Mouse (Mus musculus) brain, adult 2 months (tissue): ENCODE measurements around the gene Sirpb1a.
"Not testable (repeated sequence)": the region's sequence is repeated elsewhere in the genome, so short reads cannot be mapped to it uniquely, and the experiment has no call there.

Experiments used
- DNase-seq: peaks from one replicate; pipeline ENCODE4 v3.0.0; 2011; ENCODE audit warnings: low read depth, low spot score

Sirpb1a gene

GRCm38 (mm10) chr3:15426447-15426846, at the start of gene Sirpb1a:
Sirpb1a (minus strand) TSS chr3:15426520.
- not testable (repeated sequence) for DNase-seq

- not testable (repeated sequence) for DNase-seq
Observed at GRCm38 (mm10) chr3:15474831-15475230, 48.5 kb upstream of the Sirpb1a start.

GRCm38 (mm10) chr3:15470158-15470557, 43.8 kb upstream of the Sirpb1a start:
- not testable (repeated sequence) for DNase-seq

GRCm38 (mm10) chr3:15443936-15444335, 17.6 kb upstream of the Sirpb1a start:
- not testable (repeated sequence) for DNase-seq

GRCm38 (mm10) chr3:15439844-15440243, 13.5 kb upstream of the Sirpb1a start:
- not testable (repeated sequence) for DNase-seq

- DNase-seq, result no peak
Observed at GRCm38 (mm10) chr3:15427917-15428316, 1.6 kb upstream of the Sirpb1a start.

- DNase-seq, result not testable (repeated sequence)
Observed at GRCm38 (mm10) chr3:15355690-15356089, 70.6 kb downstream of the Sirpb1a start.

GRCm38 (mm10) chr3:15350318-15350717, 76.0 kb downstream of the Sirpb1a start:
- DNase-seq, result not testable (repeated sequence)

GRCm38 (mm10) chr3:15345606-15346005, 80.7 kb downstream of the Sirpb1a start:
- not testable (repeated sequence) for DNase-seq

GRCm38 (mm10) chr3:15340287-15340686, 86.0 kb downstream of the Sirpb1a start:
- DNase-seq, result no peak

- no peak for DNase-seq
Observed at GRCm38 (mm10) chr3:15334182-15334581, 92.1 kb downstream of the Sirpb1a start.

- no peak for DNase-seq
Observed at GRCm38 (mm10) chr3:15332063-15332462, 94.3 kb downstream of the Sirpb1a start, which contains the start of gene Gm9733. Gm9733 (minus strand) TSS chr3:15332302.

GRCm38 (mm10) chr3:15331545-15331944, 94.8 kb downstream of the Sirpb1a start:
- DNase-seq, result no peak

- no peak for DNase-seq
Observed at GRCm38 (mm10) chr3:15329549-15329948, 96.8 kb downstream of the Sirpb1a start.
